Mouse (Mus musculus): ENCODE measurements around the gene Fbxl2.
A peak's percentile ranks its signal among the peaks of the same experiment; 100 is the strongest.

Fbxl2 gene

DNA sequence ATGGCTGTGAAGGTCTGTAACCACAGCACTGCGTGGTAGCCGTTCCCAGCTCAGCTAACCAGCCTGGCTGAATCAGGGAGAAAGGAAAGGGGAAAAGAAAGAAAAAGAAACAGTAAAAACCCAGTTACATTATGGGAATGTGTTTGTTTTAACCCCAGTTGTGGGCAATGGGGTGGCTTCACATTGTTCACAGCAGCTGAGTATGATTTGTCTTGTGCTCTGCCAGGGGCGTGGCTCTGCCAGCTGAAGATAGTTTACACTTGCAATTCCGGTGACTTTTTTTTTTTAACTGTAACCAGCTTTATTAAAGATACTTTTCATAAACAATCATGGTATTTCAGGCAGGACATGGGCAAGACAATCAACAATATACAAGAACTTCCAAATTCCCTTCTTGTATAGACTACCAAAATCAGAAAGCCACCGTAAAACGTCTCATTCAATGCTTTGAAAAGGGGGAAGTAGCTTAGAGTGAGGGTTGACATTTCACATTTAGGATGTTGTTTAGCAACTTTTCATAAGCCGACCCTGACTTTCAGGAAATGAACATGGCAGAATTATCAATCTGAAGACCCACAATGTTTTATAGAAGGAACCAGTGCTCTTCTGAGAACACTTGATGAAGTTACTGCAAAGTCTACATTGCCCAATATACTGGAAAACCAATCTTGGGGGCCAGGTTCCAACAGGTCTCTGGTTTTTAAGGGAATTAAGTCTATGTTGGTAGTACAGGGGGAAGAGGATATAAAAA lies 26.8 kb downstream of the Fbxl2 start:
- DNase-seq (ENCODE audit: low spot score in 2 of 2) = no peak

DNA sequence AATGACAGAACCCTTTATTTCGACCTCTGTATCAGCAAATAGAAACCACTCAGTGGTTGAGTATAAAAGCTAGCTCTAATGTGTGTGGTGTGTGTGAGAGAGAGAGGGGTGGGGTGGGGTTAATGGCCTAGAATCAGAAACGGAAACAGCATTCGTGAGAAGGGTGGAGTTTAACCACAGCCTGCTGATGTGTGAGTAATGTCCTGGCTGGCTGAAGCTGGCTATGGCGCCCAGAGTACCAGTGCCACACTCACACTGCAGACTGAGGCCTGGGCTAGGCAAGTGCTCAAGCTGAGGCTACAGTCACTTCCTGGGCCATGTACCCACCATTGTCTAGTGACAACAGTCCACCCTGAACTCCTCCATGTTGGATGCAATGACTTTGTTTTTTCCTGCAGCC lies 29.6 kb downstream of the Fbxl2 start:
- no peak for DNase-seq (ENCODE audit: low spot score in 2 of 2)

DNA sequence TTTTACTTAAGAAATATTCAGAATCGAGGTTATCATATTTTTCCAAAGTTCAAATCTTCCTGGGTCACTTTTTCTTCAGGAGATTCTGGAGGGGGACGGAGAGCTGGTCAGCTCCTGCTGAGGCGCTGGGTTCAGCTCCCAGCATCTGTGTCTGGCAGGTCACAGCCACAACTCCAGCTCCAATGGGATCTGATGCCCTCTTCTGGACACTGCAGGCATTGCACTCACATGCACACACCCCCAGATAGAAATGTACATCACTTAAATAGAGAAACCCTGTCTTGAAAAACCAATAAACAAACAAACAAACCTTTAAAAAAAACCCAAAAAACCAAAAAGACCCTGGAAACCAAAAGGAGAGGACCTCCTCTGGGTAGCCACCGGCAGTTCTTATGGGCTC lies 30.3 kb downstream of the Fbxl2 start:
- no peak for DNase-seq (ENCODE audit: low spot score in 2 of 2)

DNA sequence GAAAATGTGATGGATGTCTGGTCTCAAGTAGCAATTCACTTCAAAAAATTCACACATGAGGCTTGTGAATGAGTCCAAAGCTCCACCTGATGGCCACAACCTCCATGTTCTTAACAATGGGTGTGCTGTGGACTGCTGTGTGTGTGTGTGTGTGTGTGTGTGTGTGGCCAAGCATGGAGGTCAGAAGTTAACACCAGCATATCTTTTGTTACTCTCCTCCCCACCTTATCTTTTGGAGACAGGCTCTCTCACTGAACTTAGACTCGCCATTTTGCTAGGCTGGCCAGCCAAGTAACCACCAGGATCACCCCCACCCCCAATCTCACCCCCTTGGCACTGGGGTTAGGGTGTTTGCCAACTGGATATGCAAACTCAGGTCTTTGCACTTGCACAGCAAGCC lies 32.0 kb downstream of the Fbxl2 start:
- DNase-seq (ENCODE audit: low spot score in 2 of 2) = no peak

DNA sequence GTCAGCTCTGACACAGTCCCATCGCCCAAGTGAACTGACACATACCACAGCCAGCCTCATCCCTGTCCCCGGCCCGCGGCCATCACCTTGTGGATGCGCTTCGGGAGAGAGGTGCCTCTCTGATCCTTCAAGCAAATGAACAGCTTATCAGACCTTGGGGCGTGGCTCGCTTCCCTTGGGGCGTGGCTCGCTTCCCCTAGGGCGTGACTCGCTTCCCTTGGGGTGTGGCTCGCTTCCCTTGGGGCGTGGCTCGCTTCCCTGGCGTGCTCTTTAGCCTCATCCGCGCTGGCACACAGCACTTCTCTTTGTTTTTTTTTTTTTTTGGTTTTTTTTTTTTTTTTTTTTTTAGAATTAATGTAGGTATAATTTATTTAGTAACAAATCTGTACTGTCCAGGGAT lies 34.8 kb downstream of the Fbxl2 start:
- no peak for DNase-seq (ENCODE audit: low spot score in 2 of 2)

DNA sequence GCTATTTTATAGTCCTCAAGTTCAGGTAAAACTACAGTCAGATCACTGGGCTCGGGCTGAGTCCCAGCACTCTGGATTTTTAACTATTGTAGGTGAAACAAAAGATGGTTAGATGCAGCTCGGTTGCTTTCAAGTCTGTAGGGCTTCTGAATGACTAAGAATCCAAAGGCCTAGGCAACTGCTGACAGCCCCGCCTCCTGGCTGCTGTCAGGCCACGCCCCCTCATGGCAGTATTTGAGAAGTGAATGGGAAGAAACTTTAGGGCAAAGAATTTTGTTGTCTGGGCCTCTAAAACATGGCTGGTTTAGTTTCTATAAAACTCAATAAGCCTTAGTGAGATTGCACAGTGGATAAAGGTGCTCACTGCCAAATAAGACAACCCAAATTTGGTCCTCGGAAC lies 36.5 kb downstream of the Fbxl2 start:
- DNase-seq (ENCODE audit: low spot score in 2 of 2) = no peak

DNA sequence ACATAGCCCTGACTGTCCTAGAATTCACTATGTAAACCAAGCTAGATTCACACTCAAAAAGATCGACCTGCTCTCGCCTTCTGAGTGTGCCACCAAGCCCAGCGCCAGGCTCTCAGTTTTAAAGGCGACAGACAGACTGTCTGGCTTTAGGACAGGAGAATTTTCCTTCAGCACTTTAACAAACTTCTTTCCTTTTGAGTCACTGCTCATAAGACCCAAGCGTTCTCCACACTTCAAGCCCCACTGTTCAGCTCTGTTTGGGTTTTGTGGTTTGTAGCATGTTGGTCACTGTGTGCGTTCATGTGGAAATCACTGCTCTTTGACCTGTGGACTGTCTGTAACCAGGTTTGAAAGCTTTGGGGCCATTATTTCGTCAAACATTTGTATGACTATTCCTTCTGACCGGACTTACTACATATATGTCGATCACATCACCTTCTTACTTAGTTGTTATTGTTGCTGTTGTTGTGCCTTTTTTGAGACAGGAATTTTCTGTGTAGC lies 38.1 kb downstream of the Fbxl2 start:
- DNase-seq (ENCODE audit: low spot score in 2 of 2) = no peak

DNA sequence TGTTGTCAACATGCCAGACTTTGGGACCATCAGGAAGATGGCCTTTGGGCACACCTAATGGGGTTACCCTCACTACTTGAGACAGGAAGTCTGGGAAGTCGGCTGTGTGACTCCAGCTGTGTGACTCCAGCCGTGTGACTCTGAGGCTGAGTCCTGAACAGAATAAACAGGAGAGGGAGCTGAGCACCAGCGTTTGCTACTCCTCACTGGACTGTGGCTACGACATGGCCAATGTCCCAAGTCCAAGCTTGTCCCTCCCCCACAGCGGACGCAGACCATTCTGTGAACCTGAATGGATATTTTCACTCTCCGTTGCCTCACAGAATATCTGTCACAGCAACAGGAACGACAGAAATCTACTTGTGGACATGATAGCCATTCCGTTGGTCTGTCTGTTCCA lies 39.2 kb downstream of the Fbxl2 start:
- DNase-seq (ENCODE audit: low spot score in 2 of 2) = no peak

DNA sequence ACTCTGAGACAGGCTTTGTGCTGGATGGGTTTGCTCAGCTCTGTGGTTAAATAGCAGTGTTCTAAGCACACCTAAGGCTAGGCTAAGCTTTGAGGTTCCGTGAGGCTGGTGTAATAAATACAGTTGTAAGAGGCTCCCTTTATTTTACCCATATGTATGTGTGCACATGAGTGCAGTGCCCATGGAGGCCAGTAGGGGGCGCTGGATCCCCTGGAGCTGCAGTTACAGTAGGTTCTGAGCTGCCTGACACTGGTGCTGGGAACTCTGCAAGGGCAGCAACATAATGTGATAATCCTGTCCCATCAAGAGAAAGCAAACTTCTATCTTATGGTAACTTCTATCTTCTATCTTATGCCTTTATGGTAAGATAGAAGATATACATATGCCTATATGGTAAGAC lies 47.7 kb downstream of the Fbxl2 start:
- DNase-seq (ENCODE audit: low spot score in 2 of 2) = no peak

DNA sequence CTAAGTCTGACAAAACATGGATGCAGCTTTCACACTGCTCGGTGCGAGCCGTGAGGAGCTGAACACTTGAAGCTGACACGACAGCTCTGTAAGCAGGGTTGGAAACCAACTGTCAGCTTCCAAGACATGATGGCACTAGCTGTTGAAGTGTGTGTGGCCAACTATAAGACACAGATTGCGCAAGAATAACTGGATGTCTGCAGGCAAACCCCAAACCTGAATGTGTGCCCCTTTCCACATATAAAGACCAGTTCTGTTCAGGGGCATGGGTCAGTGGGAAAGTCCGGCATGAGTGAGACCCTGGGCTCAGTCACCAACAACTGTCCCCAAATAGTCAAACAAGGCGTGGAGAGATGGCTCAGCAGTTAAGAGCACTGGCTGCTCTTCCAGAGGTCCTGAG lies 53.2 kb downstream of the Fbxl2 start:
- DNase-seq (ENCODE audit: low spot score in 2 of 2) = no peak

DNA sequence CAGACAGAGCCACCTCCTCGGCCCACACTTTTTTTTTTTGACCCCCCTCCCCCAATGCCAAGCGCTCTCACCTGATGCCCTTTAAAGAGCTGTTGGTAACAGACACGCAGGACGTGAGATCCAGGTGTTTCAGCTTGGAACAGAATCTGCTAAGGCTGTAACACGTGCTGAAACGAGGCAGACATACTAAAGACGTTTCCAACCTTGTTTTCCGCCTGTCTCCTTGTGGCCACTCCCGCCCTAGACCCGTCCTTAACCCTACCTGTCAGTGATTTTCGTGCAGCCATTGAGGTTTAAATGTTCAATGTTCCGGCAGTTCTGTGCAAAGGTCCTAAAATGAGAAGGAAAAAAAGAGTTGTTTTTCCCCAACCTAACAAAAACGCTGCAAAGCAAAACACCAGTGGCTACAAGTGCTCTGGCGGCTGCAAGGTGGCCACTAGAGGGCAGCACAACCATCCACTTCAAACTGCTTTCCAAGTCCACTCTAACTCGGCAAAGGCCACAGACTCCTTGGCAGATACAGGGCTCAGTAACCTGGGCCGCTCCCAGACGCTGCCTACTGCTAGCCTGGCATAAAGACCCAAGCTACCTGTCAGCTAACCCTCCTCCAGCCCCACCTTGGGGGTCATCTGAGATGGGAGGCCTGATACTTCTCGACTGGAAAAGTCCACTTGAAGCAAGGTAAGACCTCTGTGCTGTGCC lies 55.3 kb downstream of the Fbxl2 start:
- peak; percentile 85 to 90 for DNase-seq (ENCODE audit: low spot score in 2 of 2)

DNA sequence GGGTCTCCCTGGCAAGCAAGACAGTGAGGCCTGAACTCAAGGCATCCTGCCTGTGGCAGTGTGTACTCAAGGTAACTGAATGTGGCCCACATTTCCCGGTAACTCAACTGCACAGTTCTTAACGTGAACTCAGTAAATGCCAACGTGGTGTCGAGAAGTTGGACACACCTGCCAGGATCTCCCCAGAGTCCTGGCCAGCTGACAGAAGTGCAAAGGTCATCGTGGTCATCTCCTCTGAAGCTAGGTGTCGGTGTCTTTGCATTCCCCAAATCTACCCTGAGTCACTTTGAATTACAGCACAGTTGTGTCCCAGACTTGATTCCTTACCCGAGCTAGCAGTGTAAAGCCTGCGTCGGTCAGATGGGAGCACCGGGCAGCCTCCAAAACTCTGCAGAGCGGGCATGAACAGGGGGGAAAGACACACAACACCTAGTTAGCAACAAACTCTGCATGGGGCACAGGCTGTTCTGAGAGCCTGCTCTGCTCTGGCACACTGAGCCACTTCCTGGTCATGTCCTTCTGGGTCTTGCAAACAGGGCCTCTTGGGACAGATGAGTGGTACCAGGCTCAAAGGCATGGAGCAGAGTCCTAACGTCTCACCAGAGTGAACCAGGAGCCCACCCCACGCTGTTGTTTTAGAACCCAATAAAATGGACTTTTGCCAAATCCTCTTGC lies 60.9 kb downstream of the Fbxl2 start:
- no peak for DNase-seq (ENCODE audit: low spot score in 2 of 2)

DNA sequence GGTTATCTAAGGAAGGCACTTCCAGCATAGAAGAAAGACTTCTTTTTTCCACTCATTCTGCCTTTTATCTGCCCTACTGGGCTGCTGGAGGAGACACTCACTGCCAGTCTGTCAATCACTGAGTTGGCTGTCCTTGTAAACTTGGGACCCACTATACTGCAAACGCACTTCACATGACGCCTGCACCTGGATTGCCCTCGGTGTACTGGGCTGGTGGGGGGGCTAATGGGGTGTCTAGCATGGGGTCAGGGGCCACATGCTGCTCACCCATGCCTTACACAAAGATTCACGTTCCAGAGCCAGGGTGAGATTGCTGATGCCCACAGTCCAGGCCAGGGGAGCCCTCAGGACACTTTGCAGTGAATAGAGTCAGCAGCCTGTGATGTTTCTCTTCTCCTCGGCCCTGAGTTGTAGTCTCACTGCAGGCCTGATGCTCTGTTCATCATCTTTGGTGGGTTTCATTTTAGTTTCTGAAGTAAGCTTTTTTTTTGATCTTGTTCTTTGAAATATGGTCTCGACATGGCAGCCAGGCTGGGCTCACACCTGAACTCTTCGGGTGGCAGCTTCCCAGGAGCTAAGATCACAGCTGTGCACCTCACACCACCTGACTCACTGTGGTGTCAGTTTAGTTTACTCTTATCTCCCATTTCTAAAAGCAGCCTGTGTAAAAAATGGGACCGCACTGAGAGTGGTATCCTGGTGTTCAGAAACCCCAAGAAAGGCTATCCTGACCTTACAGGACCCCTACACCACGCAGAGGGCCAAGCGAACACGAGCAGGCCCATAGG lies 62.9 kb downstream of the Fbxl2 start:
- no peak for DNase-seq (ENCODE audit: low spot score in 2 of 2)

DNA sequence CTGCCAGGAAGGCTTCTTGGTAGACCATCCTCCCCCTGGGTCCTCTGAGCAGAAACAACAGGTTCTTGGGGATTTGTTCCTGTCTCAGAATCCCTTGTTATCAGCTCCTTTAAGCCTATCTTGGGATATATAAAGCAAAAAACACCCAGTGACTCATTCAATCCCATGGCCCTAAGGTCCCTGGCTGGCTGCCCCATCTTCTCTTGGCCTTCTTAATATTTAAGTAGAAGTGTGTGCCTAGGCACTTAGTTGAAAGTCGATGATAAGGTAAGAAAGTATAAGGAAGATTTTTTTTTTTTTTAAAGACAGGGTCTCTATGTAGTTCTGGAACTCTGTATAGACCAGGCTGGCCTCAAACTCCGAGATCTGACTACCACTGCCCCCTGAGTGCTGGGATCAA lies 63.5 kb downstream of the Fbxl2 start:
- DNase-seq (ENCODE audit: low spot score in 2 of 2) = no peak

DNA sequence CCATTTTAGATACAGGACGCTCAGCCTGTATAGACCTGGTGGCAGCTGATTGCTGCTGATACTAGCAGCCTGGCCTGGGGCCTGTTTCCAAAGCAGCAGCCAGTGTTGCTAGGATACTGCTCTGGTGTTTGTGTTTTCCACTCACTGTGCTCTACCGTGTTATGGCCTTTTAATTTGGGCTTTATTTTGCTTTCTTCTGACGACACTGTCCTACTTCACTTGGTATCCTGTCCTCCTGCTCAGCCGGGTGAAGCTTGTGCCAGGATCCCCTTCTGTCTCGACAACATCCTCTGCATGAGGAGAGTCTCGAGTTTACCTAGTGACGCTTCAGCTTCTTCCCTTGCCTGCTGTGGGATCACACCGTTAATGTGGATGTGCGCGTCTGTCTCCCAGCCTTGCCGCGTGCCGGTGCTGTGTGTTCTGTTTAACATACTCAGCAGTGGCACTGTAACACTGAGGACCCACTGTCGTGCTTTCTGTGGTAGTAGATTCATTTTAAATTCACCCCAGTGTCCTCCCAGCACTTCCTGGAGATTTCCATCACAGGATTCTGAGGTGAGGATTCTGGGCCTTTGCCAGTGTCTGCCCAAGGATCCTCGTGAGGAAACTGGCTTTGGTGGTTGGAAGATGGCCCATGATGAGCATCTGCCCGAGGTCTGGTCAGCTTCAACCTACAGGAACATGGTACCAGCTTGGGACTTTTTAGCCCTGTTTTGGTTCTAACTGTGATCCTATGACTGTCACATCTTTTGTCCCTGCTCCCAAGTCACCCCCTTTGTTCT lies 64.7 kb downstream of the Fbxl2 start:
- peak in 1 of 2 experiments; percentile 54 for DNase-seq (ENCODE audit: low spot score in 2 of 2)

DNA sequence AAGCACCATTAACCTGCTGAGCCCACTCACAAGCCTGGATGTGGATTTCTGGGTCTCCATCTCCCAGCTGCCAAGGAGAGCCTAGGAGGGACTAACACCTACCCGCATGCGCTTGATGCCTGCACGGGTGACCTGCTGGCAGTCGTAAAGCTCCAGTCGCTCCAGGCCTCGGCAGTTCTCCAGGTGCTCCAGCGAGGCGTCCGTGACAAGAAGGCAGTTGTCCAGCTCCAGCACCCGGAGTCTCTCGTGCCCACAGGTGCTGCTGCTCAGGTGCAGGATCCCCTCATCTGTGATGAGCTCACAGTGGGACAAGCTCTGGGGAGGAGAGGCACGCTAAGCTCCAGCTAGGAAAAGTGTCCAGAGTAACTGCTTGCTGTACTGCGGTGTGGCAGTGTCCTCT lies 66.6 kb downstream of the Fbxl2 start:
- no peak for DNase-seq (ENCODE audit: low spot score in 2 of 2)

DNA sequence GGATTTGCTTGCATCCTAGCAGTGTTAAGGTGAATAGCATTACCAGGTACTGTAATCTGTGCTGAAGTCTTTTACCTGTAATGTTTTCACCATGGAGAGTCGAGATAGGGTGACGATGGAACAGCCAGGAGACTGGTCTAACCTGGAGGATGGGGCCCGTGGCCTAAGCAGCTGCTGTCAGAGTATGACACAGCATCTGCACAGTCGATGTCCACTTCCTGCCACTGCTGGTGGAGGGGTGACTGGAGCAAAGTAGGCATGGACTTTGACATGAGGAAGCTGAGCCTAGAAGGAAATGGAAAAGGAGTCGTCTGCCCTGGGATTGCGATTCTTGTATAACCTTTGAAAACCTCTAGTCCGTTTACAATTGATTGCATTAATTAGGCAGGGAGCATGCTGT lies 67.3 kb downstream of the Fbxl2 start:
- DNase-seq (ENCODE audit: low spot score in 2 of 2) = no peak

DNA sequence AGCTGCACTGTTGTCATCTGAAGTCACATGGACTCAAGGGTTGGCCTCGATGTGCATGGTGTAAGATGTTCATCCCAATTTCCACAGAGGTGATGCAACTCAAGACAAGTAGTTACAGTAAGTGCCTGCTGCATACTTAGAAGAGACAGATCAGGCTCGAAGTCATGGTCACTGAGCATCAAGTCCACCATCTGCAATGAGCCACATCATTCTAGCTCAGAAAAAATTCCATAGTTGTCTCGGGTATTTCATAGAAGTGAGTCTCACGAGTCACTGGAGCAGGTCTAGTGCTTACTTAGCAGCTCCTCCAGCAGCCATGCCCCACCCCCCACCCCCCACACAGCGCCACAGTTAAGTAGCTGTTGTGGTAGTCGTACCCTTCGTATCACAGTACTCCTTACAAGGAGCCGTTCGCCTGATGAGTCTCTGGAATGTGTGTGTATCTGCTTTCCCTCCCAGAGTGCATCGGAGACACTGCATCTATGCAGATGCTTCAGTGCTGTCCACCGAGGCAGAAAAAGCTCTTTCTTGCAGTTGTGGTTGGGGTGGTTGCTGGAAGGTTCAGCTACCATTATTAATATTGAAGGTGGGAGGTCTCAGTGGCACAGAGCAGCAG lies 68.7 kb downstream of the Fbxl2 start:
- no peak for DNase-seq (ENCODE audit: low spot score in 2 of 2)

DNA sequence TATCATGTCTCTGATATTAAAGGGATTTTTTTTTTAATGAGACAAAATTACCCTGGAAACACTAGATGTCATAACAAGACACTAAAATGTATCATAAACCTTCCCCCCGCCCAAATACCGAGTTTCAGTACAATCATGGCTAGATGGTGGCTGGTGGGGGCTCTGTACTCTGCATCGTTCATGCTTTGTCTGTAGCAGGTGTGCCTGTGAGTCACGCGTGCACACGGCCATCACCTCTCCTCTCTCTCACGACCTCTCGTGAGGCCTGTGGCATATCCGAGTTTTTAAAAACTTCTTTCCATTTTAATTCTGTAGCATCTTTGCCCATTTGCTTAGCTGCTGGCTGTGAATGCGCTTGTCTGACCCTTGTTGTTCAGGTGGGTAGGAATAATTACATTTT lies 69.7 kb downstream of the Fbxl2 start:
- no peak for DNase-seq (ENCODE audit: low spot score in 2 of 2)

DNA sequence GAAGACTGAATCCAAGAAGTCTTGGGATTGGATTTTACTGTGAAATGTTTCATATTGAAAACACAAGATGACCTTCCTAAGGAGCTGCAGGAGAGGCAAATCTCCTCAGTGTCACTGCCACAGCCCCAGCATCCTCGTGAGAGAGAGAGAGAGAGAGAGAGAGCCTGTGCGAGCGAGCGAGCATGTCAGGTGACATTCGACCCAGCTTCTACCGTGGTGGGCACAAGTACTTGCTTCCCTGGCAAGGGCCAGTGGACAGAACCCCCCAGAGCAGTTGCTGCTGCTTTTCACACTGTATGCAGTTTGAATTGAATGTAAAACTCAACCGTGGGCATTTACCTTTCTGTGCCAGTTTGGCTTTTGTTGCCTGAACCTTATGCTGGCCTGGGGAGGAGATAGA lies 70.5 kb downstream of the Fbxl2 start:
- no peak for DNase-seq (ENCODE audit: low spot score in 2 of 2)

DNA sequence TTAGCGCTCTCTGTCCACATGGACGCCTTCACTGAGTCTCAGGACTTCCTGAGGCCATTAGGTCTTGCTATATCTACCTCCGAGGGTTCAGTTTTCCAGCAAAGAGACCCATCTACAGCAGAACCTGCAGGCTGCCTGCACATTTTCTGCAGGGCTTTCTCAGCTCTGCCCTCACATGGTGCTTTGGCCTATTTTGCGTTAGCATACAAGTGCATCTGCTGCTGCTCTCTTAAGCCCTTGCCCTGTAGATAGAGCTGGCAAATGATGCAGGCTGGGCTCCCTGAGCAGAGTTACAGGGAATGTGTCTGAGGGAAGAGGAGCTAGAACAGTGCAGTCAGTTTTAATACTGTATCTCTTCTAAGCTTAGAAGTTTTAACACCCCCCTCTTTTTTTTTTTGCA lies 71.0 kb downstream of the Fbxl2 start:
- DNase-seq (ENCODE audit: low spot score in 2 of 2) = no peak
